Mouse (Mus musculus): ENCODE data around the gene Olfr1475. TPM values are rescaled to one million over a fixed set of nuclear protein-coding genes. Genes with fewer than 3 reads are reported as not detected.

Gene Olfr1475
- not detected in 2 replicates for polyA plus RNA-seq (2012; rRNA removed)

GRCm38 (mm10) chr19:13480096-13480495, at the start of gene Olfr1475:
Olfr1475 (minus strand) TSS chr19:13480196.

GRCm38 (mm10) chr19:13527613-13528012, 47.6 kb upstream of the Olfr1475 start, which contains the start of gene Olfr1480:
Olfr1480 (plus strand) TSS chr19:13527913.

GRCm38 (mm10) chr19:13500246-13500645, 20.2 kb upstream of the Olfr1475 start, which contains the start of gene Olfr1477:
Olfr1477 (plus strand) TSS chr19:13500546.

GRCm38 (mm10) chr19:13469265-13469664, 10.7 kb downstream of the Olfr1475 start, which contains the start of gene Olfr1474:
Olfr1474 (plus strand) TSS chr19:13469565.

GRCm38 (mm10) chr19:13455986-13456385, 24.0 kb downstream of the Olfr1475 start, which contains the start of gene Olfr1472:
Olfr1472 (minus strand) TSS chr19:13456086.

GRCm38 (mm10) chr19:13443109-13443508, 36.9 kb downstream of the Olfr1475 start, which contains the start of gene Olfr1471:
Olfr1471 (plus strand) TSS chr19:13443409.

Other genes starting within 250 kb of the Olfr1475 start
- gene Olfr1463, start 248.9 kb downstream of the Olfr1475 start, polyA plus RNA-seq (2012; rRNA removed), result not detected in 2 replicates
- gene Olfr1465, start 164.7 kb downstream of the Olfr1475 start, polyA plus RNA-seq (2012; rRNA removed), result not detected in 2 replicates
- gene Olfr1466, start 141.3 kb downstream of the Olfr1475 start, polyA plus RNA-seq (2012; rRNA removed), result not detected in 2 replicates
- gene Olfr1467, start 118.0 kb downstream of the Olfr1475 start, polyA plus RNA-seq (2012; rRNA removed), result not detected in 2 replicates
- gene Olfr1469, start 72.3 kb downstream of the Olfr1475 start, polyA plus RNA-seq (2012; rRNA removed), result not detected in 2 replicates
- not detected in 2 replicates for gene Olfr1471, start 36.8 kb downstream of the Olfr1475 start, polyA plus RNA-seq (2012; rRNA removed)
- not detected in 2 replicates for gene Olfr1472, start 24.1 kb downstream of the Olfr1475 start, polyA plus RNA-seq (2012; rRNA removed)
- not detected in 2 replicates for gene Olfr1474, start 10.6 kb downstream of the Olfr1475 start, polyA plus RNA-seq (2012; rRNA removed)
- gene Olfr1477, start 20.4 kb upstream of the Olfr1475 start, polyA plus RNA-seq (2012; rRNA removed), result not detected in 2 replicates
- not detected in 2 replicates for gene Olfr1480, start 47.7 kb upstream of the Olfr1475 start, polyA plus RNA-seq (2012; rRNA removed)
- not detected in 2 replicates for gene Olfr1484, start 103.3 kb upstream of the Olfr1475 start, polyA plus RNA-seq (2012; rRNA removed)
- gene Olfr1487, start 137.2 kb upstream of the Olfr1475 start, polyA plus RNA-seq (2012; rRNA removed), result not detected in 2 replicates
- not detected in 2 replicates for gene Olfr1489, start 151.4 kb upstream of the Olfr1475 start, polyA plus RNA-seq (2012; rRNA removed)
- gene Olfr1490, start 170.9 kb upstream of the Olfr1475 start, polyA plus RNA-seq (2012; rRNA removed), result not detected in 2 replicates
- not detected in 2 replicates for gene Olfr1491, start 217.1 kb upstream of the Olfr1475 start, polyA plus RNA-seq (2012; rRNA removed)
- not detected in 2 replicates for gene Olfr1493-ps1, start 243.1 kb upstream of the Olfr1475 start, polyA plus RNA-seq (2012; rRNA removed)